In the genomic region with DNA sequence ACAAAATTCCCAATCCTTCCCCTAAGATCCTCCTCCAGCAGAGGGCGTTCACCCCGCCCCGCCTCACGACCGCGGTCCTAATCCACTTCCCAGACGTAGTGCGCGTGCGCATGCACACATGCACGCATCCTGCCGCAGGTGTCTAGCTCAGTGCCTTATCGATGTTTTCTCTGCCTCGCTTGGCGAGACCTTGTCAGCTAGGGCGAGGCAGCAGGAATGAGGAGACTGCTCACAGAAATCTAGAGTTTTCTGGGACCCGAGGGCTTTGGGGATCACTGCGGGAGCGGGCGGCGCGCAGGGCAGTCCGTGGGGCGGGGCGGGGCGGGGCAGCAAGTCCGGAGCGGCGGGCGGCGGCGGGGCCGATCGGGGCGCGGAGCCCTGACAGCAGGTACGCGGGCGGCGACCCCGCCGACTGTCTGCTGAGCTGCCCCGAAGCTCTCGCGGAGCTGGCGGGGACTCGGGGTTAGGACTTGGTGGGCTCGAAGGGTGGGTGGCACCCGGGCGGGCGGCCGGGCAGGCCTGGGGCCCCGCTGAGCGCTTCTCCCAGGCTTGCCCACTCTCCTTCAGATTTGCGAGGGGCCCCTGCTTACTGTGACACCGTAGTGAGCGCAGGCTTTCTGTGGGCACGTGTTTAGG, we compare ENCODE assay signal across 7 mouse cellular contexts. TPM values are rescaled to one million over a fixed set of nuclear protein-coding genes. Genes with fewer than 3 reads are reported as not detected.
DNase-seq lines count a peak whose midpoint lies in the region; ATAC-seq lines count a peak whose summit lies in the region.

Gene Dctn1 (plus strand): TSS at position 314 of the 636 bp plus-strand sequence.

- H3K9me3 ChIP-seq in embryonic facial prominence, embryonic 10.5 days, result no peaks in the 10 kb centered on the region
- H3K9me3 ChIP-seq in limb, embryonic 10.5 days (replicated peaks), result no peaks in the 10 kb centered on the region
- H3K9me3 ChIP-seq in midbrain, embryonic 13.5 days, result no peaks in the 10 kb centered on the region

- H3K27me3 ChIP-seq in embryonic facial prominence, embryonic 10.5 days (replicated peaks; ENCODE audit: low read depth, poor library complexity, severe bottlenecking), result peaks cover 22% of the 10 kb centered on the region
- peaks cover 22% of the 10 kb centered on the region for H3K27me3 ChIP-seq in limb, embryonic 10.5 days (ENCODE audit: low read depth, poor library complexity, severe bottlenecking)
- peaks cover 33% of the 10 kb centered on the region for H3K27me3 ChIP-seq in midbrain, embryonic 13.5 days

- under 1% methylated on average over 58 of the region's 58 CpGs for WGBS in embryonic facial prominence, embryonic 10.5 days
- WGBS in limb, embryonic 10.5 days, result under 1% methylated on average over 55 of the region's 58 CpGs
- under 1% methylated on average over 55 of the region's 58 CpGs for WGBS in midbrain, embryonic 13.5 days

- H3K9ac ChIP-seq in midbrain, embryonic 13.5 days (replicated peaks), result peak within 1 kb of the TSS; percentile 92

- peak within 1 kb of the TSS; percentile 88 for H3K4me3 ChIP-seq in embryonic facial prominence, embryonic 10.5 days
- peak within 1 kb of the TSS; percentile 95 for H3K4me3 ChIP-seq in limb, embryonic 10.5 days
- peak within 1 kb of the TSS; percentile 83 for H3K4me3 ChIP-seq in midbrain, embryonic 13.5 days (replicated peaks)

- H3K27ac ChIP-seq in embryonic facial prominence, embryonic 10.5 days (replicated peaks), result peak within 1 kb of the TSS; percentile 99
- H3K27ac ChIP-seq in limb, embryonic 10.5 days, result peak within 1 kb of the TSS; percentile 99
- H3K27ac ChIP-seq in midbrain, embryonic 13.5 days, result peak within 1 kb of the TSS; percentile 89

- peak; percentile 75 for ATAC-seq in granulocyte monocyte progenitor cell, adult 5-6 weeks (replicated peaks; ENCODE audit: poor library complexity, severe bottlenecking)
- ATAC-seq in midbrain, embryonic 13.5 days, result peak; percentile 88

- peak; percentile 94 for DNase-seq in adrenal gland, postnatal 10 days
- DNase-seq in embryonic facial prominence, embryonic 10.5 days (ENCODE audit: low spot score), result peak; percentile 95
- DNase-seq in kidney, adult 11 months, result peak; percentile 92
- DNase-seq in limb, embryonic 10.5 days (ENCODE audit: low spot score), result peak; percentile 96
- peak; percentile 92 for DNase-seq in spleen, adult 12 weeks (ENCODE audit: low spot score)

- peaks cover 41% of the 10 kb centered on the region for H3K4me1 ChIP-seq in embryonic facial prominence, embryonic 10.5 days
- H3K4me1 ChIP-seq in limb, embryonic 10.5 days, result peaks cover 41% of the 10 kb centered on the region
- peaks cover 62% of the 10 kb centered on the region for H3K4me1 ChIP-seq in midbrain, embryonic 13.5 days (replicated peaks)

- H3K36me3 ChIP-seq in embryonic facial prominence, embryonic 10.5 days (replicated peaks), result no peaks in the 10 kb centered on the region
- H3K36me3 ChIP-seq in limb, embryonic 10.5 days, result 0 out of 2 replicates have a peak, but pooled peaks cover 5% of the 10 kb centered on the region
- H3K36me3 ChIP-seq in midbrain, embryonic 13.5 days, result 0 out of 2 replicates have a peak, but pooled peaks cover 3% of the 10 kb centered on the region

- peak within 1 kb of the TSS; percentile 79 for H3K4me2 ChIP-seq in midbrain, embryonic 13.5 days (replicated peaks)

RNA-seq across cellular contexts. Expression of gene Dctn1, which starts in this region (rescaled TPM):
- 100 to 1,000 TPM; 101 to 119 TPM for total RNA-seq in adrenal gland, postnatal 10 days (2021)
- polyA plus RNA-seq in embryonic facial prominence, embryonic 10.5 days (2016; fragmentation: Nextera tagmentation; extraction: Ambion mirVana), result 112 and 116 TPM in 2 replicates
- total RNA-seq in granulocyte monocyte progenitor cell, adult 5-6 weeks (2014; fragmentation: Nextera tagmentation), result 27.3 and 71.9 TPM in 2 replicates
- total RNA-seq in granulocyte monocyte progenitor cell, adult 5-6 weeks (2017), result 69.4 and 69.5 TPM in 2 replicates
- 96.4 and 108 TPM in 2 replicates for polyA plus RNA-seq in limb, embryonic 10.5 days (2016; fragmentation: Nextera tagmentation; extraction: Ambion mirVana)
- polyA plus RNA-seq in midbrain, embryonic 13.5 days (2015; fragmentation: Nextera tagmentation; extraction: Ambion mirVana), result 127 and 140 TPM in 2 replicates

Comparison
In these comparisons a context has a peak if more than half of its experiments do, and no peak if none do; other contexts are left out.
1. Peak in every context shown above with its lines: DNase-seq, ATAC-seq, H3K4me3 ChIP-seq and H3K27ac ChIP-seq.